Mouse (Mus musculus): Measurements from ENCODE around the gene Pbx4.

DNA sequence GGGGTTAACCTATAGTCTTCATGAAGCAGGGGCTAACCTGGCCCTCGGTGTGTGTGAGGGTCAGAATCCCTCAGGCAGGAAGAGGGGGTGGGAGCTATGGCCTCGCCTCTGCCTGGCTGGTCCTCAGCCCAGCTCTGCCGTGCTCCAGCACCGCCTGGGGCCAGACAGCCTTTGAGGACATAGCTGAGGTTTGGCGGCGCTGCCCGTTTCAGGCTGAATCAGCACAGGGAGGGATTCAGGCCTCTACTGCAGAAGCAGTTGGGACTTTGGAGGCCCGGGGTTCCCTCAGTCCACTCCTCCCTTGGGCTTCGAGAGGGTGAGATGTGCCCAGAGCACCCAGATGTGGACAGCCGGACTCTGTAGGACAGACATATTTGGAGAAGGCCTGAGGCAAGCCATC lies 43.8 kb downstream of the Pbx4 start:
- TF ChIP-seq HCFC1 (IDR thresholded peaks at IDR 0.05; ENCODE audit: borderline replicate concordance, insufficient read depth, low read length) (no peak), ZC3H11A (IDR thresholded peaks at IDR 0.05; ENCODE audit: borderline replicate concordance, low read depth, low read length) (no peak)
